Mouse (Mus musculus): ENCODE measurements around the gene Plxnb2. TPM values are rescaled to one million over a fixed set of nuclear protein-coding genes. Genes with fewer than 3 reads are reported as not detected.

The Plxnb2 gene
- total and polyA plus RNA-seq, 3 experiments: 0.17 to 0.19 TPM; not detected in 1

- Histone ChIP-seq H3K79me2 (ENCODE audit: control insufficient read depth, insufficient read depth, low read length, poor library complexity) (peaks cover 15% of the 10 kb centered on the region), H3K4me3 (ENCODE audit: control insufficient read depth in 1 of 2, insufficient read depth in 1 of 2, low read depth in 2 of 2, low read length in 2 of 2) (peak overlapping the region; percentile 28 to 52), H3K27me3 (ENCODE audit: control insufficient read depth in 1 of 2, insufficient read depth in 2 of 2, low read length in 2 of 2) (no peaks in the 10 kb centered on the region), H3K9ac (ENCODE audit: control insufficient read depth, low read depth, low read length, poor library complexity, severe bottlenecking) (peak overlapping the region; percentile 49), H3K9me3 (replicated peaks; ENCODE audit: insufficient read depth, low read length) (no peaks in the 10 kb centered on the region), H3K27ac (ENCODE audit: control insufficient read depth, low read depth, low read length) (peak overlapping the region; percentile 99), H3K36me3 (ENCODE audit: control insufficient read depth in 1 of 2, insufficient read depth in 2 of 2, low read length in 2 of 2) (peaks cover 6 to 39% of the 10 kb centered on the region in 2 experiments), H3K4me1 (ENCODE audit: control insufficient read depth in 1 of 2, insufficient read depth in 2 of 2, low read length in 2 of 2) (peaks cover 32 to 37% of the 10 kb centered on the region in 2 experiments)
- DNase-seq (ENCODE audit: low read depth, low spot score): peak; percentile 60
- TF ChIP-seq TCF12 (IDR thresholded peaks at IDR 0.05; ENCODE audit: low read depth, low read length) (peak; percentile 66; the same call in 1 of the 2 replicates), POLR2A (IDR thresholded peaks at IDR 0.05; ENCODE audit: control insufficient read depth in 1 of 2, insufficient read depth in 1 of 2, low read depth in 1 of 2, low read length in 2 of 2, poor library complexity in 1 of 2) (no peak), NRF1 (IDR thresholded peaks at IDR 0.05; ENCODE audit: insufficient read depth, low read depth, low read length, poor library complexity, severe bottlenecking) (no peak), EP300 (IDR thresholded peaks at IDR 0.05; ENCODE audit: low read depth in 1 of 2, low read length in 2 of 2) (peak; percentile 43 to 65; a peak in 3 of 4 replicates), TAL1 (IDR thresholded peaks at IDR 0.05; ENCODE audit: low read length) (0 out of 2 replicates have a peak, but pooled peaks have one; percentile 15), ELF1 (IDR thresholded peaks at IDR 0.05; ENCODE audit: low read depth, low read length) (peak; percentile 23; the same call in 1 of the 2 replicates), ZNF384 (IDR thresholded peaks at IDR 0.05; ENCODE audit: low read depth, low read length) (no peak; the same call in 1 of the 2 replicates), KAT2A (conservative IDR thresholded peaks at IDR 0.05; ENCODE audit: low read depth, low read length) (no peak), MYB (IDR thresholded peaks at IDR 0.05; ENCODE audit: low read depth, low read length) (no peak), SIN3A (IDR thresholded peaks at IDR 0.05; ENCODE audit: low read length) (peak; percentile 45; the same call in 1 of the 2 replicates), ETS1 (IDR thresholded peaks at IDR 0.05; ENCODE audit: low read depth, low read length) (peak; percentile 45; the same call in 1 of the 2 replicates), RCOR1 (IDR thresholded peaks at IDR 0.05; ENCODE audit: low read depth, low read length) (peak; percentile 36; the same call in 1 of the 2 replicates), ZC3H11A (IDR thresholded peaks at IDR 0.05; ENCODE audit: low read depth, low read length) (no peak)
Observed at GRCm38 (mm10) chr15:89213517-89213916, 32.9 kb upstream of the Plxnb2 start.

GRCm38 (mm10) chr15:89212495-89212894 is 31.9 kb upstream of the Plxnb2 start:
- peak; percentile 40 for DNase-seq (ENCODE audit: low read depth, low spot score)
- peaks cover 15% of the 10 kb centered on the region for H3K79me2 ChIP-seq (ENCODE audit: control insufficient read depth, insufficient read depth, low read length, poor library complexity)
- H3K9ac ChIP-seq (ENCODE audit: control insufficient read depth, low read depth, low read length, poor library complexity, severe bottlenecking): peak overlapping the region; percentile 99
- peaks cover 6 to 42% of the 10 kb centered on the region in 2 experiments for H3K36me3 ChIP-seq (ENCODE audit: control insufficient read depth in 1 of 2, insufficient read depth in 2 of 2, low read length in 2 of 2)
- no peaks in the 10 kb centered on the region for H3K9me3 ChIP-seq (replicated peaks; ENCODE audit: insufficient read depth, low read length)
- H3K4me3 ChIP-seq (ENCODE audit: control insufficient read depth in 1 of 2, insufficient read depth in 1 of 2, low read depth in 2 of 2, low read length in 2 of 2): peak overlapping the region; percentile 76 to 97
- TF ChIP-seq GATA1 (IDR thresholded peaks at IDR 0.05; ENCODE audit: low read depth, low read length) (no peak), MAZ (IDR thresholded peaks at IDR 0.05; ENCODE audit: low read depth, low read length) (0 out of 2 replicates have a peak, but pooled peaks have one; percentile 9), ETS1 (IDR thresholded peaks at IDR 0.05; ENCODE audit: low read depth, low read length) (no peak)
- no peaks in the 10 kb centered on the region for H3K27me3 ChIP-seq (ENCODE audit: control insufficient read depth in 1 of 2, insufficient read depth in 2 of 2, low read length in 2 of 2)
- H3K4me1 ChIP-seq (ENCODE audit: control insufficient read depth in 1 of 2, insufficient read depth in 2 of 2, low read length in 2 of 2): peaks cover 35 to 37% of the 10 kb centered on the region in 2 experiments
- H3K27ac ChIP-seq (ENCODE audit: control insufficient read depth, low read depth, low read length): peak overlapping the region; percentile 80

Measured in MEL (cell line).